Mouse (Mus musculus) MEL (cell line): ENCODE data around the gene Rgcc. TPM values are rescaled to one million over a fixed set of nuclear protein-coding genes. Genes with fewer than 3 reads are reported as not detected.

Source experiments
- DNase-seq: peaks from one replicate; pipeline ENCODE4 v3.0.0; 2011; ENCODE audit warnings: low read depth, low spot score
- H3K27ac ChIP-seq: 2 replicates; pipeline ENCODE4 v1.5.1; 2012; ENCODE audit warnings: low read depth, mild to moderate bottlenecking, control low read depth, low read length, moderate library complexity; ENCODE audit not compliant: control insufficient read depth
- H3K27me3 ChIP-seq, 2 experiments: fragments of 150-350 bp in 1 of 2; sonication (generic) in 1 of 2; 2 replicates each; pipeline ENCODE4 v1.6.1; 2012; ENCODE audit warnings: low read length in 2 of 2, mild to moderate bottlenecking in 2 of 2, improper control_type of control experiment in 1 of 2, moderate library complexity in 1 of 2; ENCODE audit not compliant: insufficient read depth in 2 of 2, control insufficient read depth in 1 of 2
- H3K36me3 ChIP-seq, 2 experiments: 2 replicates each; pipeline ENCODE4 v1.6.1; 2012 to 2014; ENCODE audit warnings: low read length in 2 of 2, improper control_type of control experiment in 1 of 2, inconsistent platforms in 1 of 2, mild to moderate bottlenecking in 1 of 2; ENCODE audit not compliant: insufficient read depth in 2 of 2, control insufficient read depth in 1 of 2
- H3K4me1 ChIP-seq, 2 experiments: fragments of 150-350 bp in 1 of 2; sonication (generic) in 1 of 2; 2 replicates each; pipeline ENCODE4 v1.6.1; 2012; ENCODE audit warnings: low read length in 2 of 2, improper control_type of control experiment in 1 of 2, mild to moderate bottlenecking in 1 of 2; ENCODE audit not compliant: insufficient read depth in 2 of 2, control insufficient read depth in 1 of 2
- H3K4me3 ChIP-seq, 2 experiments: fragments of 150-350 bp in 1 of 2; sonication (generic) in 1 of 2; 2 replicates each; pipeline ENCODE4 v1.5.1; 2012; ENCODE audit warnings: low read depth in 2 of 2, low read length in 2 of 2, mild to moderate bottlenecking in 2 of 2, moderate library complexity in 2 of 2, control low read depth in 1 of 2, improper control_type of control experiment in 1 of 2; ENCODE audit not compliant: control insufficient read depth in 1 of 2, insufficient read depth in 1 of 2
- H3K79me2 ChIP-seq: 2 replicates; pipeline ENCODE4 v1.6.1; 2012; ENCODE audit warnings: mild to moderate bottlenecking, low read length, moderate library complexity; ENCODE audit not compliant: control insufficient read depth, poor library complexity, insufficient read depth
- H3K9ac ChIP-seq: 2 replicates; pipeline ENCODE4 v1.6.1; 2012; ENCODE audit warnings: low read depth, mild to moderate bottlenecking, control low read depth, low read length, moderate library complexity; ENCODE audit not compliant: control insufficient read depth, poor library complexity, severe bottlenecking
- H3K9me3 ChIP-seq: fragments of 150-350 bp; sonication (generic); replicated peaks from 2 replicates; pipeline ENCODE4 v1.6.1; 2012; ENCODE audit warnings: mild to moderate bottlenecking, low read length, improper control_type of control experiment, moderate library complexity; ENCODE audit not compliant: insufficient read depth
- BHLHE40 ChIP-seq: IDR thresholded peaks from 2 replicates; pipeline ENCODE4 v1.6.1; 2012; ENCODE audit warnings: low read depth, mild to moderate bottlenecking, inconsistent platforms, low read length, improper control_type of control experiment, borderline replicate concordance
- EP300 ChIP-seq, 2 experiments: IDR thresholded peaks; 2 replicates each; pipeline ENCODE4 v1.6.1; 2011; ENCODE audit warnings: improper control_type of control experiment in 2 of 2, low read length in 2 of 2, low read depth in 1 of 2, mild to moderate bottlenecking in 1 of 2
- ETS1 ChIP-seq: IDR thresholded peaks from 2 replicates; pipeline ENCODE4 v1.6.1; 2012; ENCODE audit warnings: low read depth, mild to moderate bottlenecking, inconsistent platforms, low read length, improper control_type of control experiment, moderate library complexity
- GATA1 ChIP-seq: IDR thresholded peaks from 2 replicates; pipeline ENCODE4 v1.6.1; 2011; ENCODE audit warnings: low read depth, low read length, improper control_type of control experiment
- MYB ChIP-seq: IDR thresholded peaks from 2 replicates; pipeline ENCODE4 v1.6.1; 2011; ENCODE audit warnings: mild to moderate bottlenecking, low read depth, low read length, improper control_type of control experiment
- MYC ChIP-seq: IDR thresholded peaks from 2 replicates; pipeline ENCODE4 v1.6.1; 2011; ENCODE audit warnings: low read depth, mild to moderate bottlenecking, low read length, improper control_type of control experiment, moderate library complexity
- SIN3A ChIP-seq: IDR thresholded peaks from 2 replicates; pipeline ENCODE4 v1.6.1; 2012; ENCODE audit warnings: low read length, improper control_type of control experiment, inconsistent platforms
- TAL1 ChIP-seq: IDR thresholded peaks from 2 replicates; pipeline ENCODE4 v1.6.1; 2012; ENCODE audit warnings: mild to moderate bottlenecking, inconsistent platforms, low read length, moderate library complexity, mixed read lengths
- TBP ChIP-seq: IDR thresholded peaks from 2 replicates; pipeline ENCODE4 v1.8.0; 2011; ENCODE audit warnings: low read depth, low read length, improper control_type of control experiment
- TCF12 ChIP-seq: IDR thresholded peaks from 2 replicates; pipeline ENCODE4 v1.6.1; 2014; ENCODE audit warnings: low read depth, mild to moderate bottlenecking, inconsistent platforms, low read length, improper control_type of control experiment, moderate library complexity
- UBTF ChIP-seq: IDR thresholded peaks from 2 replicates; pipeline ENCODE4 v1.6.1; 2012; ENCODE audit warnings: low read depth, mild to moderate bottlenecking, inconsistent platforms, low read length, improper control_type of control experiment, moderate library complexity, borderline replicate concordance; ENCODE audit not compliant: insufficient read depth
- USF1 ChIP-seq: IDR thresholded peaks from 2 replicates; pipeline ENCODE4 v1.6.1; 2014; ENCODE audit warnings: low read depth, mild to moderate bottlenecking, inconsistent platforms, low read length, improper control_type of control experiment, moderate library complexity
- ZNF384 ChIP-seq: IDR thresholded peaks from 2 replicates; pipeline ENCODE4 v1.6.1; 2012; ENCODE audit warnings: low read depth, mild to moderate bottlenecking, inconsistent platforms, low read length, improper control_type of control experiment
- polyA plus RNA-seq, 2 experiments: library from polyadenylated mRNA; stranded (reverse) in 1 of 2; unstranded in 1 of 2; fragments of >175 nt in 1 of 2; fragments of >200 nt in 1 of 2; gene quantifications; 2 replicates each; pipeline versions ENCODE4 v1.2.1 to v1.2.4; 2012; ENCODE audit warnings: low replicate concordance in 2 of 2, low read depth in 1 of 2; ENCODE audit not compliant: insufficient read length in 2 of 2, insufficient read depth in 1 of 2, missing spikeins in 1 of 2
- total RNA-seq: library from RNA; depleted of rRNA; stranded (reverse); fragments of 300-350 nt; gene quantifications from 2 replicates; pipeline ENCODE4 v1.2.3, GENCODE M21; 2012

Gene Rgcc
- total and polyA plus RNA-seq, 3 experiments = 1.2 to 1.8 TPM; not detected in 1

DNA sequence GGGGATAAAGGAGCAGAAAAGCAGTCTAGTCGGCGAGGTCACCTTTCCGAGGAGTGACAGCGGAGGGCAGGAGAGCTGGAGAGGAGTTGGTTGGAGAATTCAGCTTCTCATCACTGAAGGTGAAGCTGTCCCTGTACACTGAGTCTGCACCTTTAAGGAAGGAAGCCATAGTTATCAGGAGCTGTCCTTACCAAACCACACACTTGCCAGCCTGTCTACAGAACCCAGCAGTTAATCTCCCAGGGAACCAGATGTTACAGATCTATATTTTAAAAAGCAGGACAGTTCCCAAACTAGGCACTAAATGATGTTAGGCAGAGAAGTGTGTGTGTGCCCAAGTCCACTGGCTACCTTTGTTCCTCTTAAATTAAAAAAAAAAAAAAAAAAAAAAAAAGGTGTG lies 9.8 kb downstream of the Rgcc start:
- Histone ChIP-seq H3K27ac (no peak overlapping the region), H3K27me3 (no peaks in the 10 kb centered on the region), H3K9me3 (no peaks in the 10 kb centered on the region), H3K4me3 (no peak overlapping the region), H3K4me1 (peaks cover 12 to 29% of the 10 kb centered on the region in 2 experiments), H3K36me3 (peaks cover 0 to 20% of the 10 kb centered on the region in 2 experiments; a peak in 2 of 4 replicates), H3K79me2 (no peaks in the 10 kb centered on the region), H3K9ac (no peak overlapping the region)
- peak; percentile 47 for DNase-seq
- 0 out of 2 replicates have a peak, but pooled peaks have one; percentile 28 for TF ChIP-seq ETS1
- TF ChIP-seq MYB = no peak
- TF ChIP-seq EP300 (IDR thresholded peaks at IDR 0.05; ENCODE audit: low read depth in 1 of 2, low read length in 2 of 2) = peak; percentile 52 to 56; a peak in 2 of 4 replicates
- peak; percentile 54 for TF ChIP-seq SIN3A
- TF ChIP-seq UBTF = no peak
- TF ChIP-seq GATA1 = peak; percentile 68
- TF ChIP-seq BHLHE40 = no peak
- TF ChIP-seq ZNF384 = peak; percentile 80
- TF ChIP-seq TAL1 = peak; percentile 28; the same call in 1 of the 2 replicates

DNA sequence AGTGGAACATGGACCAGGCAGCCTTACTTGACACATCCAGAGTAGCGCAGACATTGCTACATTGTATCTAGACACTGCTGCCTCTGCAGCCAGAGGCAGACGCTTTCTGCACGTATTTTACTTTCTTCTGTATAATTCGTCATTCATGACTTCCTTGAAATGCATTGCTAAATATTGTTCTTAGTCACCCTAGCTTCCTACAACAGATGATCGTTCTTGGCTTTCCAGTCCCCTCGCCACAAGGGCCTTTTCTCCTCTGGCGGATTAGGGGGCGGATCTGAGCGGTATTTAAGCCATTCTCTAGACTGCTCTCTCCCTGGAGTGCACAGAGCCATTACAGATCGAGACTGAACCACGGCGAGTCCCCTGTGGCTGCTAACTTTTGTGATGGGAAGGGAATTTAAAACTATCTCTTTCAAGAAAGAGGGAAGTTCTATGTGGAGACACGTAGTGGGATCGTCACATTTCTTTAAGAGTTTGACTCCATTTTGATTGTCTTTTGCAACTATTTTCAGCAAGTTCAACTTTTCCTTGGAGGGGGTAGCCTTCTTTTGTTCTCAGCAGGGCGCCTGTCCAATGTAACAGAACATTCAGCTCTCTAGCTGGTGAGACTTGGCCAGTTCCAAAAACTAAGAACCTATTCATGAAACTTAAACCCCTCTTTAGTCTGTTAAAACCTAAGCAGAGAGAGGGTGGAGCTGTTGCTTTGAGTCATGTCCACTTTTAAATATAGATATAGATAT lies 10.6 kb downstream of the Rgcc start:
- Histone ChIP-seq H3K4me1 (peaks cover 10 to 23% of the 10 kb centered on the region in 2 experiments), H3K27ac (no peak overlapping the region), H3K9me3 (no peaks in the 10 kb centered on the region), H3K36me3 (peaks cover 0 to 15% of the 10 kb centered on the region in 2 experiments; a peak in 2 of 4 replicates), H3K79me2 (no peaks in the 10 kb centered on the region), H3K27me3 (no peaks in the 10 kb centered on the region), H3K9ac (no peak overlapping the region), H3K4me3 (no peak overlapping the region)
- DNase-seq = no peak
- TF ChIP-seq MYC (no peak), TBP (peak; percentile 45; the same call in 1 of the 2 replicates)
- TF ChIP-seq, all 39 proteins: peak for 1

DNA sequence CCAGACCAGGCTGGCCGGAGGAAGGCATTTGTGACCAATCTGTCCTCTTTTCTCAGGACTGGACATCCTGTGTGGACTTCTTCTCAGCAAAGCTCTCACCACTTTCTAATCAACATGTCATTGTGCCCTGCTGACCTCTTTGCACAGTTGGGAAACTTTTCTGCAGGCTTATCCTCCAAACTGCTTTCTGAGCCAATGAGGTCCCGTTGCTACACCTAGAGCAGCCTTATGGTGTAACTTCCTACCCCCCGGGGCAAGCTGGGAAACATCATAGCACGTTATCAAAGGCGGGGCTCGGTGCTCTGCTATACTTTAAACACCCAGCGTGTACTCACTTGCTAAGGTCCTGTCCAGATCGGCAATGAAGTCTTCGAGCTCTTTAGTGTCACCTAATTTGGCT lies 11.5 kb downstream of the Rgcc start:
- peaks cover 0 to 9% of the 10 kb centered on the region in 2 experiments; a peak in 2 of 4 replicates for H3K36me3 ChIP-seq
- no peak for DNase-seq
- no peaks in the 10 kb centered on the region for H3K9me3 ChIP-seq
- H3K27ac ChIP-seq = no peak overlapping the region
- H3K79me2 ChIP-seq = no peaks in the 10 kb centered on the region
- H3K9ac ChIP-seq = no peak overlapping the region
- peaks cover 7 to 14% of the 10 kb centered on the region in 2 experiments for H3K4me1 ChIP-seq
- TF ChIP-seq EP300 (IDR thresholded peaks at IDR 0.05; ENCODE audit: low read depth in 1 of 2, low read length in 2 of 2) (no peak), TCF12 (no peak), USF1 (no peak)
- no peaks in the 10 kb centered on the region for H3K27me3 ChIP-seq
- no peak overlapping the region for H3K4me3 ChIP-seq
